Mouse (Mus musculus) thymus, postnatal 4 days (tissue): ENCODE measurements around the gene Akr1b8.
"Not testable (repeated sequence)": the region's sequence is repeated elsewhere in the genome, so short reads cannot be mapped to it uniquely, and the experiment has no call there.

Experiments
- DNase-seq: peaks from one replicate; pipeline ENCODE4 v3.0.0; 2021

The Akr1b8 gene

GRCm38 (mm10) chr6:34353658-34354353, at the start of gene Akr1b8:
Gene Akr1b8, plus strand, starts transcription at chr6:34354119.
- no peak for DNase-seq

- DNase-seq: no peak
These were observed 49.2 kb upstream of the Akr1b8 start for GRCm38 (mm10) chr6:34304675-34305241.

GRCm38 (mm10) chr6:34306797-34307196, 47.1 kb upstream of the Akr1b8 start:
- DNase-seq: no peak

GRCm38 (mm10) chr6:34309526-34309925, 44.4 kb upstream of the Akr1b8 start:
- DNase-seq: no peak

GRCm38 (mm10) chr6:34310023-34310595, 43.8 kb upstream of the Akr1b8 start:
- no peak for DNase-seq

- no peak for DNase-seq
These were observed 40.5 kb upstream of the Akr1b8 start for GRCm38 (mm10) chr6:34313386-34313785.

GRCm38 (mm10) chr6:34313921-34314320, 40.0 kb upstream of the Akr1b8 start:
- no peak for DNase-seq

GRCm38 (mm10) chr6:34316854-34317771, 36.8 kb upstream of the Akr1b8 start, which contains the start of gene Akr1b3:
Gene Akr1b3, minus strand, starts transcription at chr6:34317478.
- peak; percentile 88 for DNase-seq

GRCm38 (mm10) chr6:34318172-34318571, 35.7 kb upstream of the Akr1b8 start:
- peak; percentile 37 for DNase-seq

- peak; percentile 22 for DNase-seq
These were observed 35.3 kb upstream of the Akr1b8 start for GRCm38 (mm10) chr6:34318636-34319035.

- no peak for DNase-seq
These were observed 31.8 kb upstream of the Akr1b8 start for GRCm38 (mm10) chr6:34322121-34322520.

GRCm38 (mm10) chr6:34331379-34331778, 22.5 kb upstream of the Akr1b8 start:
- DNase-seq: no peak

GRCm38 (mm10) chr6:34331804-34332203, 22.1 kb upstream of the Akr1b8 start:
- not testable (repeated sequence) for DNase-seq

GRCm38 (mm10) chr6:34334673-34335072, 19.2 kb upstream of the Akr1b8 start:
- DNase-seq: no peak

- DNase-seq: no peak
These were observed 16.1 kb upstream of the Akr1b8 start for GRCm38 (mm10) chr6:34337799-34338198.

GRCm38 (mm10) chr6:34341991-34342390, 11.9 kb upstream of the Akr1b8 start:
- no peak for DNase-seq

- no peak for DNase-seq
These were observed 11.4 kb upstream of the Akr1b8 start for GRCm38 (mm10) chr6:34342476-34342875.

- no peak for DNase-seq
These were observed 10.5 kb upstream of the Akr1b8 start for GRCm38 (mm10) chr6:34343426-34343825.

- DNase-seq: no peak
These were observed 9.6 kb upstream of the Akr1b8 start for GRCm38 (mm10) chr6:34344135-34344850.

- DNase-seq: peak; percentile 37
These were observed 9.0 kb upstream of the Akr1b8 start for GRCm38 (mm10) chr6:34344935-34345334.

GRCm38 (mm10) chr6:34346096-34346898, 7.6 kb upstream of the Akr1b8 start:
- DNase-seq: peak; percentile 83
